Mouse (Mus musculus) testis, adult 2 months (tissue): ENCODE data around the gene Slc25a27. TPM values are rescaled to one million over a fixed set of nuclear protein-coding genes. Genes with fewer than 3 reads are reported as not detected.
A peak's percentile ranks its signal among the peaks of the same experiment; 100 is the strongest.

ENCODE experiments used
- H3K27ac ChIP-seq: fragments of 200-500 bp; 2 replicates; pipeline ENCODE4 v1.5.1; 2012; ENCODE audit warnings: low read depth, low read length; ENCODE audit not compliant: control insufficient read depth, insufficient read depth
- H3K27me3 ChIP-seq: fragments of 200-500 bp; 2 replicates; pipeline ENCODE4 v1.6.1; 2012; ENCODE audit warnings: mild to moderate bottlenecking, low read length, moderate library complexity; ENCODE audit not compliant: control insufficient read depth, insufficient read depth
- H3K36me3 ChIP-seq: fragments of 200-500 bp; 2 replicates; pipeline ENCODE4 v1.6.1; 2012; ENCODE audit warnings: mild to moderate bottlenecking, low read length; ENCODE audit not compliant: control insufficient read depth, insufficient read depth
- H3K4me1 ChIP-seq: fragments of 200-500 bp; 2 replicates; pipeline ENCODE4 v1.6.1; 2012; ENCODE audit warnings: low read length; ENCODE audit not compliant: control insufficient read depth, insufficient read depth
- H3K4me3 ChIP-seq: fragments of 200-500 bp; 2 replicates; pipeline ENCODE4 v1.5.1; 2012; ENCODE audit warnings: low read depth, mild to moderate bottlenecking, low read length, moderate library complexity, mixed read lengths; ENCODE audit not compliant: control insufficient read depth
- CTCF ChIP-seq: fragments of 200-500 bp; IDR thresholded peaks from 2 replicates; pipeline ENCODE4 v1.5.1; 2012; ENCODE audit warnings: low read depth, mild to moderate bottlenecking, inconsistent platforms, low read length, moderate library complexity; ENCODE audit not compliant: control insufficient read depth, insufficient read depth, insufficient replicate concordance
- POLR2A ChIP-seq: fragments of 200-500 bp; IDR thresholded peaks from 2 replicates; pipeline ENCODE4 v1.6.1; 2012; ENCODE audit warnings: low read depth, mild to moderate bottlenecking, inconsistent platforms, low read length, moderate library complexity; ENCODE audit not compliant: control insufficient read depth
- polyA plus RNA-seq: library from polyadenylated mRNA; depleted of rRNA; stranded (reverse); fragments of >200 nt; gene quantifications from 2 replicates; pipeline ENCODE4 v1.2.3, GENCODE M21; 2012

Slc25a27 gene
- polyA plus RNA-seq, 1 experiment, result 4.3 TPM

GRCm38 (mm10) chr17:43629026-43629495 lies 38.0 kb downstream of the Slc25a27 start:
- TF ChIP-seq POLR2A, result no peak
- no peak for TF ChIP-seq CTCF
- no peaks in the 10 kb centered on the region for H3K27me3 ChIP-seq
- H3K27ac ChIP-seq, result peak overlapping the region; percentile 95; the same call in 1 of the 2 replicates
- peak overlapping the region; percentile 91 for H3K4me3 ChIP-seq
- H3K4me1 ChIP-seq, result peaks cover 14% of the 10 kb centered on the region
- peaks cover 1% of the 10 kb centered on the region for H3K36me3 ChIP-seq

- Histone ChIP-seq H3K4me3 (peak overlapping the region; percentile 91), H3K27ac (peak overlapping the region; percentile 48; the same call in 1 of the 2 replicates), H3K27me3 (no peaks in the 10 kb centered on the region), H3K4me1 (peaks cover 14% of the 10 kb centered on the region), H3K36me3 (peaks cover 3% of the 10 kb centered on the region)
- TF ChIP-seq POLR2A (no peak), CTCF (no peak)
These were observed 38.8 kb downstream of the Slc25a27 start for GRCm38 (mm10) chr17:43628246-43628645.

- Histone ChIP-seq H3K27me3 (no peaks in the 10 kb centered on the region), H3K4me3 (peak overlapping the region; percentile 74), H3K27ac (no peak overlapping the region), H3K36me3 (peaks cover 3% of the 10 kb centered on the region), H3K4me1 (no peaks in the 10 kb centered on the region)
- TF ChIP-seq POLR2A, result no peak
- no peak for TF ChIP-seq CTCF
These were observed 44.9 kb downstream of the Slc25a27 start for GRCm38 (mm10) chr17:43622076-43622475.

GRCm38 (mm10) chr17:43619156-43619555 lies 47.9 kb downstream of the Slc25a27 start:
- peaks cover 1% of the 10 kb centered on the region; the same call in 1 of the 2 replicates for H3K36me3 ChIP-seq
- no peaks in the 10 kb centered on the region for H3K4me1 ChIP-seq
- TF ChIP-seq POLR2A (no peak), CTCF (no peak)
- no peak overlapping the region for H3K4me3 ChIP-seq
- no peaks in the 10 kb centered on the region for H3K27me3 ChIP-seq
- no peak overlapping the region for H3K27ac ChIP-seq

- no peak for TF ChIP-seq POLR2A
- H3K27ac ChIP-seq, result no peak overlapping the region
- no peaks in the 10 kb centered on the region for H3K4me1 ChIP-seq
- H3K36me3 ChIP-seq, result no peaks in the 10 kb centered on the region
- H3K27me3 ChIP-seq, result no peaks in the 10 kb centered on the region
- no peak overlapping the region for H3K4me3 ChIP-seq
These were observed 54.8 kb downstream of the Slc25a27 start for GRCm38 (mm10) chr17:43612221-43612620.

- Histone ChIP-seq H3K36me3 (no peaks in the 10 kb centered on the region), H3K27ac (no peak overlapping the region), H3K4me1 (no peaks in the 10 kb centered on the region), H3K27me3 (no peaks in the 10 kb centered on the region), H3K4me3 (no peak overlapping the region)
- TF ChIP-seq CTCF, result peak; percentile 12; the same call in 1 of the 2 replicates
- TF ChIP-seq POLR2A, result no peak
These were observed 55.4 kb downstream of the Slc25a27 start for GRCm38 (mm10) chr17:43611586-43611985.

- Histone ChIP-seq H3K4me3 (no peak overlapping the region), H3K4me1 (no peaks in the 10 kb centered on the region), H3K36me3 (no peaks in the 10 kb centered on the region), H3K27ac (no peak overlapping the region), H3K27me3 (no peaks in the 10 kb centered on the region)
- TF ChIP-seq CTCF (peak; percentile 88; the same call in 1 of the 2 replicates), POLR2A (no peak)
These were observed 60.3 kb downstream of the Slc25a27 start for GRCm38 (mm10) chr17:43606704-43607103.

GRCm38 (mm10) chr17:43598706-43599105 lies 68.3 kb downstream of the Slc25a27 start:
- no peak overlapping the region for H3K4me3 ChIP-seq

More at GRCm38 (mm10) chr17:43598706-43599105, 68.3 kb downstream of the Slc25a27 start:
- Histone ChIP-seq H3K36me3 (no peaks in the 10 kb centered on the region), H3K27me3 (no peaks in the 10 kb centered on the region), H3K4me1 (no peaks in the 10 kb centered on the region), H3K27ac (no peak overlapping the region)
- no peak for TF ChIP-seq POLR2A
- no peak for TF ChIP-seq CTCF
